Mouse (Mus musculus) thymus, adult 2 months (tissue): ENCODE results near the gene Kif28.

Source experiments
- CTCF ChIP-seq: fragments of 200-500 bp; IDR thresholded peaks from 2 replicates; pipeline ENCODE4 v1.5.1; 2012; ENCODE audit warnings: mild to moderate bottlenecking, control low read depth, low read length, moderate library complexity, borderline replicate concordance; ENCODE audit not compliant: control insufficient read depth, poor library complexity, insufficient read depth; ENCODE audit errors: extremely low read depth
- POLR2A ChIP-seq: fragments of 200-500 bp; IDR thresholded peaks from 2 replicates; pipeline ENCODE4 v1.6.1; 2012; ENCODE audit warnings: mild to moderate bottlenecking, low read length, control low read depth, moderate library complexity; ENCODE audit not compliant: control insufficient read depth, poor library complexity, insufficient read depth; ENCODE audit errors: extremely low read depth

DNA sequence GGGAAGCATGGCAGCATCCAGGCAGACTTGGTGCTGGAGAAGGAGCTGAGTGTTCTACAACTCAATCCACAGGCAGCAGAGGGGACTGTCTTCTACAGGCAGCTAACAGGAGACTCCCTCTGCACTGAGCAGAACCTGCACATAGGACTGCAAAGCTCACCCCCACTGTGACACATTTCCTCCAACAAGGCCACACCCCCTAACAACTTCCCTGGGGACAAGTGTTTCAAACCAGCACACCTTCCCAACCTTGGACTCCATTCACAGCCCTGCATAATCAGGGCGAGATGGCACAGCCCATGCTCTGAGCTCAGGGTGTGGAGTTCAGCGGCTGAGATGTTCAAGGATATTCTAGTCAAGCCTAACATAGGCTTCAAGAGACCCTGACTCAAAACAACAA lies 68.0 kb downstream of the Kif28 start:
- TF ChIP-seq CTCF, result no peak
- no peak for TF ChIP-seq POLR2A
